Mouse (Mus musculus) midbrain, embryonic 10.5 days (tissue): Measurements from ENCODE around the gene Lipc. TPM values are rescaled to one million over a fixed set of nuclear protein-coding genes. Genes with fewer than 3 reads are reported as not detected.
A peak's percentile ranks its signal among the peaks of the same experiment; 100 is the strongest.

Experiments
- DNase-seq: peaks from one replicate; pipeline ENCODE4 v3.0.0-alpha.2; 2017; ENCODE audit warnings: low spot score
- H3K27ac ChIP-seq: fragments of 300-500 bp; sonication (generic); replicated peaks from 2 replicates; pipeline ENCODE4 v1.5.1; 2016; ENCODE audit warnings: mild to moderate bottlenecking
- H3K27me3 ChIP-seq: fragments of 300-500 bp; sonication (generic); 2 replicates; pipeline ENCODE4 v1.6.1; 2016; ENCODE audit warnings: low read depth, mild to moderate bottlenecking; ENCODE audit not compliant: poor library complexity, severe bottlenecking
- H3K36me3 ChIP-seq: fragments of 300-500 bp; sonication (generic); 2 replicates; pipeline ENCODE4 v1.6.1; 2016; ENCODE audit warnings: mild to moderate bottlenecking, moderate library complexity
- H3K4me1 ChIP-seq: fragments of 300-500 bp; sonication (generic); 2 replicates; pipeline ENCODE4 v1.6.1; 2016
- H3K4me3 ChIP-seq: fragments of 300-500 bp; sonication (generic); 2 replicates; pipeline ENCODE4 v1.5.1; 2016; ENCODE audit warnings: mild to moderate bottlenecking, moderate library complexity
- H3K9me3 ChIP-seq: fragments of 300-500 bp; sonication (generic); replicated peaks from 2 replicates; pipeline ENCODE4 v1.6.1; 2016; ENCODE audit warnings: mild to moderate bottlenecking
- WGBS: fragments of 180-500 bp; shearing (Covaris S2); methylation state at CpG from one replicate; pipeline ENCODE4 v1.1.7; 2016; 5-methylcytosine and 5-hydroxymethylcytosine counted together
- polyA plus RNA-seq: library from polyadenylated mRNA; unstranded; fragments of >200 nt; fragmentation: Nextera tagmentation; extraction: Ambion mirVana; gene quantifications from 2 replicates; pipeline ENCODE4 v1.2.1, GENCODE M21; 2016

Gene Lipc
- polyA plus RNA-seq: not detected in 2 replicates

DNA sequence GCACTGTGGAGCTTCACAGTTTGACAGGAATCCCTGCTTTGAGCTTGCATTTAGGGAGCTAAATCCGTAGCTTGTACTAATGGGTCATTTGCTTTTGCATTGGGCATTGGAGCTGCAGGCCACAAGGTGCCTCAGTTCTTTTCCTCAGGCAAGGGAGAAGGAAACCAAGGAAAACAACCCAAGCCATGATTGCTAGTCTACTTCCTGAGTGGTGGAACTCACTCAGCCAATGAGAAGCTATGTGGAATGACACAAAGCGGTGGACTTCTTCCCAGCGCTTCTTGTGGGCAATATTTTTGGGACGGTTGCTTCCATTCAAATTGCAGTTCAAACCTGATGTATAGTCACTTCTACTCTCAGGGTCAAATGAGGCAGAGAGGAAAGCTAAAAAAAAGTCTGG, at the start of gene Lipc:
Lipc (minus strand) TSS at position 101 of the 400 bp plus-strand sequence.
- WGBS: 91% methylated on average over 4 of the region's 4 CpGs
- Histone ChIP-seq H3K27ac (no peak within 1 kb of the TSS), H3K4me1 (no peaks in the 10 kb centered on the region), H3K27me3 (no peaks in the 10 kb centered on the region), H3K9me3 (no peaks in the 10 kb centered on the region), H3K4me3 (no peak within 1 kb of the TSS), H3K36me3 (no peaks in the 10 kb centered on the region)
- no peak for DNase-seq

DNA sequence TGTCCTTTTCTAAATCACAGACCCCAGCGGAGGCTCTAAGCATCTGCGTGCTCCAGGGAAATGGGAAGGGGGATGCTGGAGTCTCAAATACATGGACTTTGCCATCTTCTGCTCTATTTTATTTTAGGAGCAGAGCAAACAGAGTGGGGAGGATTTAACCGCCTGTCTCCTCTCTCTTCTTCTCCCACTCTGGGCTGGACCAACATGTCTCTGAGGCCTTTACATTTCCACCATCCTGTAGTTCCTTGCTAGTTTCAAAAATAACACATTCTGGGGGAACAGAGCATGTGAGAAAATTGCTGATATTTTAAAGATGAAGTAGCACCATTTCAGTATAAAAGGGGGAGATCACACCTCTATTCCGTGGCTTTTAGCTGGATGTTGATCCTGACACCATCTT, 47.1 kb upstream of the Lipc start:
- H3K27ac ChIP-seq: no peak overlapping the region
- WGBS: 87% methylated on average over 4 of the region's 4 CpGs

DNA sequence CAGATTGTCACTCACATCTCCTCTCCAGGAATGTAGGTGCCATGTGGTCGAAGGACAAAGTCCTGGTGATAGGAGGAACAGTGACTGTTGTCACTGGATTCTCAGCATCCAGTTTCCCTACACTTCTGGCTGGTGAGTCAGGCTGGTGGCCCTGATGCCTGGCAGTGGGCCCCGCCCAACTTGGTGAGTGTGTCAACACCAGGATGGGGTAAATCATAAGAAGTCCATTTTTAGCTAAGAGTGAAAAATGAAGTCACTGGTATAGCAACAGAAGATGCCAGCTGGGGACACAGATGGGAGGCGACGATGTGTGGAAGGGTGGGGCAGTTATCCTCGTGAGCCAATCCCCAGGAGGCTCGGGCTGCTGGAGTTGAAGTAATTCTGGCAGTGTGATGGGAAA, 46.7 kb upstream of the Lipc start:
- no peaks in the 10 kb centered on the region; the same call in 1 of the 2 replicates for H3K9me3 ChIP-seq
- H3K27me3 ChIP-seq: no peaks in the 10 kb centered on the region
- H3K4me3 ChIP-seq: no peak overlapping the region
- 77% methylated on average over 6 of the region's 6 CpGs for WGBS
- H3K4me1 ChIP-seq: no peaks in the 10 kb centered on the region
- H3K27ac ChIP-seq: no peak overlapping the region
- H3K36me3 ChIP-seq: no peaks in the 10 kb centered on the region
- no peak for DNase-seq

More for the DNA sequence above, 47.1 kb upstream of the Lipc start:
- Histone ChIP-seq H3K4me1 (no peaks in the 10 kb centered on the region), H3K4me3 (no peak overlapping the region), H3K9me3 (no peaks in the 10 kb centered on the region; the same call in 1 of the 2 replicates), H3K27me3 (no peaks in the 10 kb centered on the region), H3K36me3 (no peaks in the 10 kb centered on the region)
- DNase-seq: no peak

DNA sequence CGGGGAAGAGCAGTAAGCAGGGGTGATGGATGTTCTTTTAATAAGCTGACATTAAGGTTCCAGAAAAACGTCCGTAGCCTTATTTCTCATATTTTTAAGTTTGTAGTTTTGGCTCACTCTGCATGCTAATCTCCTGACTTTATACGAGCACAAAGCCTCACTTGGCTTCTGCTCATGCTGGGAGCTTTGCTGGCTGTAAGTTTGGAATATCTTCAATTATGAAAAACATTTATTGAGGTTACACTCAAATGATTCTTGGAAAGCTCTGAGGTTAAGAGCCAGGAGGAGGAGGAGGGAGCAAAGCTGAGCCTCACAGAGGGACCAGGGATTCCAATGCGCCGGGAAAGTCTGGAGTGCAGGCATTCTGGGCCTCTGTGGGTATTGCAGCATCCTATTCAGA, 41.3 kb upstream of the Lipc start:
- WGBS: 75% methylated on average over 6 of the region's 6 CpGs
- Histone ChIP-seq H3K4me1 (peaks cover 3% of the 10 kb centered on the region; the same call in 1 of the 2 replicates), H3K36me3 (no peaks in the 10 kb centered on the region), H3K27me3 (no peaks in the 10 kb centered on the region), H3K27ac (no peak overlapping the region), H3K9me3 (no peaks in the 10 kb centered on the region; the same call in 1 of the 2 replicates), H3K4me3 (no peak overlapping the region)
- DNase-seq: no peak

DNA sequence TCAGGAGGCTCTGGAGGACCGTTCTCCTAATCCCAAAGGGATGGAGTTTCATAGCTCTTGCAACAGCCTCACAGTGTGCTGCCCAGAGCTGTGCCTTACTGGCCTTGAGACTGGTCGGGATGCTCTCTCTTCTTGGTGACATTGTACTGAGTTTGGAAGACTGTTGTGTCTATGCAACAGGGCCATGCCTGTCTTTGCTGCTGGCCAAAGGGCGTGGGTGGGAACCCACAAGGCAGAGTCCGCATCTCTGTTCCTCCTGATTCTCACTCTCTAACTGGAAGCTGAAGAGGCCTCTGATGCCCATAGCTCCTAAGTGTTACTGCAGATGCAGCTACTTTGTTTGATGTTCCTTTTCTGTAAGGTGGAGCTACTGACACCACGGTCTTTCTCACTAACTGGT, 39.4 kb upstream of the Lipc start:
- 90% methylated on average over 5 of the region's 5 CpGs for WGBS
- no peaks in the 10 kb centered on the region for H3K27me3 ChIP-seq
- DNase-seq: no peak
- no peaks in the 10 kb centered on the region for H3K36me3 ChIP-seq
- H3K4me3 ChIP-seq: no peak overlapping the region
- peaks cover 18% of the 10 kb centered on the region for H3K4me1 ChIP-seq
- H3K9me3 ChIP-seq: no peaks in the 10 kb centered on the region; the same call in 1 of the 2 replicates
- H3K27ac ChIP-seq: no peak overlapping the region; the same call in 1 of the 2 replicates

DNA sequence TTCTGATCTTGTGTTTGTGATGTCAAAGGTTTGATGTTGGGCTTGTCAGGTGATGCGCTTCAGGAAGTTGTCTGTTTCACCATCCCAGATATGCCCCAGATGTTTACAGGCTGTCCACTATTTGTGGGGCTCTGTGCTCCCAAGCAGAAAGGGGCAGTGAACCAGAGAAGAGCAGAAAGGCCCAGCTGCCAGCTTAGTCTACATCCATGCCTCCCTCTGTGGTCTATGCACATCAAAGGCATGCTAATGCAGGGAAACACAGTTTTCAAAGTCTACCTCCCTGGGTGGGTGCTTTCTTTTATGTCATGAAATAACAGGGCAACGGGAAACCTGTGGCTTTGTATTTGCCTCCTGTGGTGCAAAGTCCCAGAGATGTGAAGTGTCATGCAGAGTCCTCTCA, 35.2 kb upstream of the Lipc start:
- Histone ChIP-seq H3K27ac (peak overlapping the region; percentile 29), H3K27me3 (no peaks in the 10 kb centered on the region), H3K9me3 (no peaks in the 10 kb centered on the region), H3K36me3 (no peaks in the 10 kb centered on the region), H3K4me3 (no peak overlapping the region), H3K4me1 (peaks cover 18% of the 10 kb centered on the region)
- peak; percentile 41 for DNase-seq
- 34% methylated on average over 2 of the region's 2 CpGs for WGBS

DNA sequence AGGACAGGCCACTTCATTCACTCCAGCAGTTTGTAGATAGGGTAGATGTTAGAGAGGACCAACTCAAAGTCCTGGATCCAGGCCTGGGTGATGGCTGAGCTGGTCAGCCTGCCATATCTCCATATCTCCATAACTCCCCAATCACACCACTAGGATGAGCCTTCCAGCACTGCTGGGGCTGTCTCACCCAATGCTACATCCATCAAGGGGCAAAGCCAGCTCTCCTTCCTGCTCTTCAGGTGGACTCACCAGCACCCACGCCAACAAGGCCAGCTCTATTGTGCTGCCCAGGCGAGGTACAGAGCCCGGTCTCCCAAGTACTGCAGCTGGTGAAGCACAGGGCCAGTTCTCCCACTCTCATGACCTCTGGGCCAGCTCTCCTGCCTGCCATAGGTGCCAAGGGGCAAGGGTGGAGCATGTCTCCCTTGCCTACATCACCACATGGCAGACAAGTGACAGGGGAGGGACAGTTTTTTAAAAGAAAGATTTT, 31.0 kb upstream of the Lipc start:
- H3K27me3 ChIP-seq: no peaks in the 10 kb centered on the region
- peaks cover 18% of the 10 kb centered on the region for H3K4me1 ChIP-seq
- no peak overlapping the region for H3K27ac ChIP-seq
- no peak overlapping the region for H3K4me3 ChIP-seq
- no peaks in the 10 kb centered on the region for H3K36me3 ChIP-seq
- no peak for DNase-seq
- H3K9me3 ChIP-seq: no peaks in the 10 kb centered on the region
- WGBS: 93% methylated on average over 3 of the region's 3 CpGs

DNA sequence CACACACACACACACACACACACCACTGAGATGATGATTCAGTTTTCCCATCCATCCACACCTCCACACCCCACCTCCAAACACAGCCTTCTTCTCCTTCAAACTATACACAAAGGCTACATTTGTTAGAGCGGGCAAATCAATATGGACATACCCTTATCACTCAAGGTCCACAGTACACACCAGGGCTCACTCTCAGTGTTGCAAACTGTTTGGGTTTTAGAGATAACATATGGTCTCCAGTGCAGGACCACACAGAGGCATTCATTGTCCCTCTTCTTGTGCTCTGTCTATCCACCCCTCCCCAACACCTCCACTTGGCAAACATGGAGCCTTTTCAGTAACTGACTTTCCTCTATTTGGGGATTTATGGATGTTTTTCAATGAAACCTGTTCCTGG, 29.7 kb upstream of the Lipc start:
- 90% methylated on average over 1 of the region's 1 CpGs for WGBS
- no peak overlapping the region for H3K27ac ChIP-seq
- H3K9me3 ChIP-seq: no peaks in the 10 kb centered on the region
- no peaks in the 10 kb centered on the region for H3K36me3 ChIP-seq
- H3K4me3 ChIP-seq: no peak overlapping the region
- no peak for DNase-seq
- H3K27me3 ChIP-seq: no peaks in the 10 kb centered on the region
- peaks cover 7% of the 10 kb centered on the region for H3K4me1 ChIP-seq

DNA sequence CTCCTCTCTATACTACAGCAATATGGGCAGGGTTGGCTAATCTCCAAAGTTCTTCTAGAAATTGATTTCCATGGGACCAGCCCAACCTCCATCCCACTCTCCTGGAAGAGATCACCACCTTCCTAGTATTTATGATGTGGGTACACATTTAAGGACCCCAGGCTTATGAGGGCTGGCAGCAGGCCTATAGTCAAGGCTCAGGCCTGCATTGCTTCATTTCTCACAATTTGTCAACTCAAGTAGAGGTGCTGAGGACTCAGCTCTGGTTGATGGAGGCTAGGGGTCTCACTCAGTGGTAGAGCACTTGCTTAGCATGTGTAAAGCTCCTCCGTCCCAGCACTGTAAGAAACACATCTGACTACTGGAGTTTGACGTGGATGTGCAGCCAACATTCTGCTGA, 27.6 kb upstream of the Lipc start:
- DNase-seq: no peak
- Histone ChIP-seq H3K36me3 (no peaks in the 10 kb centered on the region), H3K4me1 (no peaks in the 10 kb centered on the region), H3K9me3 (0 out of 2 replicates have a peak, but pooled peaks cover 3% of the 10 kb centered on the region), H3K27me3 (no peaks in the 10 kb centered on the region), H3K27ac (no peak overlapping the region), H3K4me3 (no peak overlapping the region)
- WGBS: 90% methylated on average over 2 of the region's 2 CpGs

DNA sequence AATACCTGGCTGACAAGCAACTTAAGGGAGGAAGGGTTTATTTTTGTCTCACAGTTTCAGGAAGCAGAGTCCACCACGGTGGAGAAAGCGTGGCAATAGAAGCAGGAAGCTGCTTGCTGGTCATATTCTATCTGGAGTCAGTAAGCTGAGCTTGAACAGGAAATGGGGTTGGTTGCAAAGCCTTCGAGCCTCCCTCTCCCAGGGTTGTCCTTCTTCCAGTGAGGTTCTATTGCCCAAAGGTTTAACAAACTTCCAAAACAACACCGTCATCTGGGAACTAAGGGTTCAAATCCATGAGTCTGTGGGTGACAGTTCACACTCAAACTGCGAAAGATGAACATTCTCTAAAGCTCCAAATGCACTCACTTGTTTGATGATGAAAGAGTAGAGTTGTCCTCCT, 27.1 kb upstream of the Lipc start:
- Histone ChIP-seq H3K9me3 (0 out of 2 replicates have a peak, but pooled peaks cover 3% of the 10 kb centered on the region), H3K4me3 (no peak overlapping the region), H3K27ac (no peak overlapping the region), H3K27me3 (no peaks in the 10 kb centered on the region), H3K36me3 (no peaks in the 10 kb centered on the region), H3K4me1 (no peaks in the 10 kb centered on the region)
- WGBS: 90% methylated on average over 5 of the region's 5 CpGs
- no peak for DNase-seq

DNA sequence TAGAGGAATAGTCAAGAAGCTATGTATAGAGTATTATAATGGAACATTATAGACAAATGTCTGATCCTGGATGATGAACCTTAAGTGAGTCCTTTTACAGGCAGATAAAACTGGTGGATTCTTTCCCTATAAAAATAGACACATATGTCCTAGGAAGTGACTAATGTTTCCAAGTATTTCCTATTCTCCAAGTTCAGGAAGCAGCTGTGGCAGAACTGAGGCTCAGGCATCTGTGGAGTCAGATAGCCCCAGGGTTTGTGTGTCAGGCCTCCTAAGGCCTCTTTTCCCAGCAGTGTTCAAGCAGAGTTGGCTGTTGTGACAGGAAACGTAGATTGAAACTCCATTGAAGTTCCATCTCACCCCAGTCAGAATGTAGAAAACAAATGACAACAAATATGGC, 25.4 kb upstream of the Lipc start:
- no peaks in the 10 kb centered on the region for H3K27me3 ChIP-seq
- H3K36me3 ChIP-seq: no peaks in the 10 kb centered on the region
- H3K4me3 ChIP-seq: no peak overlapping the region
- 70% methylated on average over 1 of the region's 1 CpGs for WGBS
- H3K27ac ChIP-seq: no peak overlapping the region
- DNase-seq: no peak
- H3K9me3 ChIP-seq: 0 out of 2 replicates have a peak, but pooled peaks cover 3% of the 10 kb centered on the region
- no peaks in the 10 kb centered on the region for H3K4me1 ChIP-seq

DNA sequence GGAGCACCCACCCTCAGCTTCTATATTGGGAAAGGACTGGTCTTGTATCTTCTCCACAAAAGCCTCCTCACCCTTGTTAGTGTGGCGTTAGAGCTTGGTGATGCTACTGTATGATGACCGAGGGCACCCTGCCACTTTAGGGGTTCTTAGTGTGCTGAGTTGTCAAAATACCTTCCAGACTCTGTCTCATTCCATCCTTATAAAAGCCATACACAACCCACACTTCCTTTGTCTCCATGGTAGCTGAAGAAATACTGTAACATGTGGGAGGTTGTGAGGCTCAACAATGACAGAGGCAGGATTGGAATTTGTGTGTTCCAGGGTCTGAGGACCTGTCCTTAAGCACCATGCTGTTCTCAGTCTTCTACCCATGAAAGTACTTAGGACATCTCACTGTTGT, 23.9 kb upstream of the Lipc start:
- 93% methylated on average over 2 of the region's 2 CpGs for WGBS
- H3K9me3 ChIP-seq: 0 out of 2 replicates have a peak, but pooled peaks cover 3% of the 10 kb centered on the region
- H3K36me3 ChIP-seq: no peaks in the 10 kb centered on the region
- no peak overlapping the region for H3K4me3 ChIP-seq
- no peak overlapping the region for H3K27ac ChIP-seq
- no peaks in the 10 kb centered on the region for H3K27me3 ChIP-seq
- no peaks in the 10 kb centered on the region for H3K4me1 ChIP-seq
- DNase-seq: no peak

DNA sequence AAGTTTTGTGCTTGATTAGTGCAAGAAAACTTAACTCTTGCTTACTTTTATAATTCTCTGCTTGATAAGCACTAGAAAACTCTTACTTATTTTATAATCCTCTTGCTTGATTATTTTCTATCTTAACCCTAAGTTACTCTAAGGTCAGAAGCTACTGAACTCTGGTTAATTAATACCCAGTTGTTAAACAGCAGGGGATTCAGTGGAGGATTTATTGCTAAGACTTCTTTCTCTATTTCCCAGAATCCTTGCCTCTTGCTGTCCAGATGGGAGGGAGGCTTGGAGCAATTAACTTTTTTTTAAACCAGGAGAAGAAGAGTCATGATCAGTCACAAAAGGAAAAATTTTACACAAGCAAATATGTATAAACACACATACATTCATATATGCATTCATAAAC, 21.3 kb upstream of the Lipc start:
- Histone ChIP-seq H3K4me1 (peaks cover 1% of the 10 kb centered on the region; the same call in 1 of the 2 replicates), H3K9me3 (0 out of 2 replicates have a peak, but pooled peaks cover 3% of the 10 kb centered on the region), H3K27ac (no peak overlapping the region), H3K27me3 (no peaks in the 10 kb centered on the region), H3K4me3 (no peak overlapping the region), H3K36me3 (no peaks in the 10 kb centered on the region)
- no peak for DNase-seq

DNA sequence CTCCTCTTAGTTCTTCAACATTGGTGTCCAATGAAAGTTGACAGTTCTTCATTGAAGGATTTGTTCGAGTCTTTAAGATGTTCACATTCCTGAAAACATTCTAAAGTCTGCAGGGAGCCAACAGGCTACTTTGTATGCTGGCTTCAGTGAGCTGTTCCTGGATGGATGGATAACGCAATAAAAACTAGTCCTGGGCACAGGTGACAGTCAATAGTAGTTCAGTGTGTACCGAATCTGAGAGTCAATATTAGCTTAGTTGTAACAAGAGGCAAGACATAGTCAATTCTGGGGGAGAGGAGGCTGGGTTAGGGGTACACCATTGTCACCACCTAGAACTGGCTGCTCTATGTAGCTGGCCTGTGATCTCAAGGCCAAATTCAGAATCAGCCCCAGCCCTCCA, 17.2 kb upstream of the Lipc start:
- Histone ChIP-seq H3K4me3 (no peak overlapping the region), H3K27ac (no peak overlapping the region), H3K4me1 (peaks cover 5% of the 10 kb centered on the region), H3K27me3 (no peaks in the 10 kb centered on the region), H3K36me3 (no peaks in the 10 kb centered on the region), H3K9me3 (no peaks in the 10 kb centered on the region)
- 78% methylated on average over 3 of the region's 3 CpGs for WGBS
- no peak for DNase-seq
